Mouse (Mus musculus) CH12.LX (cell line): Measurements from ENCODE around the gene Tpst1. TPM values are rescaled to one million over a fixed set of nuclear protein-coding genes. Genes with fewer than 3 reads are reported as not detected.

ENCODE experiments used
- DNase-seq: peaks from one replicate; pipeline ENCODE4 v3.0.0-alpha.2; 2013; ENCODE audit errors: extremely low read depth
- H3K27ac ChIP-seq: 2 replicates; pipeline ENCODE4 v1.5.1; 2012; ENCODE audit warnings: low read depth, mild to moderate bottlenecking, control low read depth, moderate library complexity; ENCODE audit not compliant: insufficient read depth
- H3K27me3 ChIP-seq: replicated peaks from 2 replicates; pipeline ENCODE3; 2012; ENCODE audit warnings: inconsistent platforms
- H3K36me3 ChIP-seq, 2 experiments: replicated peaks in 1 of 2; 2 replicates each; pipeline versions ENCODE3 to v1.6.1; 2012; ENCODE audit warnings: inconsistent platforms in 1 of 2, low read length in 1 of 2, mild to moderate bottlenecking in 1 of 2, mixed read lengths in 1 of 2, moderate library complexity in 1 of 2; ENCODE audit not compliant: control insufficient read depth in 1 of 2, insufficient read depth in 1 of 2
- H3K4me1 ChIP-seq, 2 experiments: 2 replicates each; pipeline ENCODE4 v1.6.1; 2012; ENCODE audit warnings: inconsistent platforms in 1 of 2, moderate library complexity in 1 of 2; ENCODE audit not compliant: insufficient read depth in 2 of 2, control insufficient read depth in 1 of 2
- H3K4me2 ChIP-seq: 2 replicates; pipeline ENCODE4 v1.6.1; 2012; ENCODE audit warnings: low read depth, mild to moderate bottlenecking, control low read depth; ENCODE audit not compliant: poor library complexity, insufficient read depth, severe bottlenecking
- H3K4me3 ChIP-seq, 3 experiments: fragments of 150-350 bp in 1 of 3; sonication (generic) in 1 of 3; replicated peaks in 1 of 3; 2 replicates each; pipeline versions ENCODE3 to v1.5.1; 2011 to 2012; ENCODE audit warnings: low read depth in 2 of 3, low read length in 2 of 3, mild to moderate bottlenecking in 2 of 3, moderate library complexity in 2 of 3, control low read depth in 1 of 3, improper control_type of control experiment in 1 of 3, inconsistent platforms in 1 of 3, mixed read lengths in 1 of 3; ENCODE audit not compliant: poor library complexity in 1 of 3
- H3K79me2 ChIP-seq: replicated peaks from 2 replicates; pipeline ENCODE4 v1.6.1; 2012; ENCODE audit warnings: mild to moderate bottlenecking, moderate library complexity; ENCODE audit not compliant: control insufficient read depth, poor library complexity, insufficient read depth, severe bottlenecking; ENCODE audit errors: extremely low read depth
- H3K9ac ChIP-seq: 2 replicates; pipeline ENCODE4 v1.6.1; 2012; ENCODE audit warnings: low read depth, mild to moderate bottlenecking, control low read depth, moderate library complexity; ENCODE audit not compliant: insufficient read depth
- H3K9me3 ChIP-seq: replicated peaks from 2 replicates; pipeline ENCODE3; 2012; ENCODE audit warnings: low read length, inconsistent platforms, mixed read lengths
- CHD1 ChIP-seq: IDR thresholded peaks from 2 replicates; pipeline ENCODE4 v1.6.1; 2012; ENCODE audit warnings: low read depth, low read length, improper control_type of control experiment, inconsistent platforms
- CHD2 ChIP-seq: IDR thresholded peaks from 2 replicates; pipeline ENCODE4 v1.6.1; 2011; ENCODE audit warnings: low read length, improper control_type of control experiment
- CTCF ChIP-seq, 2 experiments: IDR thresholded peaks in 1 of 2; conservative IDR thresholded peaks in 1 of 2; 2 replicates each; pipeline ENCODE4 v1.5.1; 2011 to 2012; ENCODE audit warnings: low read depth in 2 of 2, low read length in 2 of 2, improper control_type of control experiment in 1 of 2, inconsistent platforms in 1 of 2, mild to moderate bottlenecking in 1 of 2, moderate library complexity in 1 of 2
- E2F4 ChIP-seq: IDR thresholded peaks from 2 replicates; pipeline ENCODE4 v1.6.1; 2011; ENCODE audit warnings: low read depth, low read length, improper control_type of control experiment; ENCODE audit not compliant: insufficient replicate concordance
- EP300 ChIP-seq: IDR thresholded peaks from 2 replicates; pipeline ENCODE4 v1.6.1; 2011; ENCODE audit warnings: low read length, improper control_type of control experiment
- ETS1 ChIP-seq: conservative IDR thresholded peaks from 2 replicates; pipeline ENCODE4 v1.6.1; 2012; ENCODE audit warnings: low read depth, mild to moderate bottlenecking, inconsistent platforms, low read length, improper control_type of control experiment, moderate library complexity
- GABPA ChIP-seq: IDR thresholded peaks from 2 replicates; pipeline ENCODE4 v1.6.1; 2012; ENCODE audit warnings: low read depth, low read length, improper control_type of control experiment, inconsistent platforms; ENCODE audit not compliant: insufficient replicate concordance
- HCFC1 ChIP-seq: IDR thresholded peaks from 2 replicates; pipeline ENCODE4 v1.6.1; 2012; ENCODE audit warnings: low read depth, mild to moderate bottlenecking, inconsistent platforms, low read length, improper control_type of control experiment
- IRF4 ChIP-seq: IDR thresholded peaks from 2 replicates; pipeline ENCODE4 v1.6.1; 2014; ENCODE audit warnings: low read depth, mild to moderate bottlenecking, inconsistent platforms, low read length, improper control_type of control experiment
- JUN ChIP-seq: IDR thresholded peaks from 2 replicates; pipeline ENCODE4 v1.6.1; 2011; ENCODE audit warnings: low read depth, mild to moderate bottlenecking, low read length, improper control_type of control experiment, moderate library complexity; ENCODE audit not compliant: insufficient read depth
- JUND ChIP-seq: conservative IDR thresholded peaks from 2 replicates; pipeline ENCODE4 v1.6.1; 2011; ENCODE audit warnings: low read depth, low read length, improper control_type of control experiment
- KAT2A ChIP-seq: IDR thresholded peaks from 2 replicates; pipeline ENCODE4 v1.6.1; 2012; ENCODE audit warnings: low read length, improper control_type of control experiment, inconsistent platforms; ENCODE audit not compliant: insufficient replicate concordance
- MAFK ChIP-seq: IDR thresholded peaks from 2 replicates; pipeline ENCODE4 v1.6.1; 2011; ENCODE audit warnings: low read length, improper control_type of control experiment; ENCODE audit not compliant: insufficient replicate concordance
- MEF2A ChIP-seq: IDR thresholded peaks from 2 replicates; pipeline ENCODE4 v1.6.1; 2014; ENCODE audit warnings: low read depth, mild to moderate bottlenecking, inconsistent platforms, low read length, improper control_type of control experiment, borderline replicate concordance
- MXI1 ChIP-seq: IDR thresholded peaks from 2 replicates; pipeline ENCODE4 v1.6.1; 2011; ENCODE audit warnings: mild to moderate bottlenecking, low read depth, low read length, improper control_type of control experiment
- MYC ChIP-seq: IDR thresholded peaks from 2 replicates; pipeline ENCODE4 v1.6.1; 2011; ENCODE audit warnings: low read depth, mild to moderate bottlenecking, improper control_type of control experiment, low read length
- NELFE ChIP-seq: IDR thresholded peaks from 2 replicates; pipeline ENCODE4 v1.6.1; 2011; ENCODE audit warnings: low read depth, low read length, improper control_type of control experiment
- PAX5 ChIP-seq: IDR thresholded peaks from 2 replicates; pipeline ENCODE4 v1.6.1; 2012; ENCODE audit warnings: low read length, inconsistent platforms, mixed read lengths
- RAD21 ChIP-seq: IDR thresholded peaks from 2 replicates; pipeline ENCODE4 v1.6.1; 2011; ENCODE audit warnings: low read depth, mild to moderate bottlenecking, low read length, improper control_type of control experiment, moderate library complexity
- SIN3A ChIP-seq: IDR thresholded peaks from 2 replicates; pipeline ENCODE4 v1.6.1; 2012; ENCODE audit warnings: low read length, improper control_type of control experiment, inconsistent platforms
- SMC3 ChIP-seq: IDR thresholded peaks from 2 replicates; pipeline ENCODE4 v1.6.1; 2011; ENCODE audit warnings: low read depth, low read length, improper control_type of control experiment
- TBP ChIP-seq: conservative IDR thresholded peaks from 2 replicates; pipeline ENCODE4 v1.6.1; 2011; ENCODE audit warnings: low read depth, low read length, improper control_type of control experiment
- TCF12 ChIP-seq: IDR thresholded peaks from 2 replicates; pipeline ENCODE4 v1.6.1; 2014; ENCODE audit warnings: low read depth, mild to moderate bottlenecking, inconsistent platforms, low read length, improper control_type of control experiment
- UBTF ChIP-seq: IDR thresholded peaks from 2 replicates; pipeline ENCODE4 v1.6.1; 2012; ENCODE audit warnings: low read depth, mild to moderate bottlenecking, inconsistent platforms, low read length, improper control_type of control experiment, moderate library complexity
- USF2 ChIP-seq: conservative IDR thresholded peaks from 2 replicates; pipeline ENCODE4 v1.6.1; 2011; ENCODE audit warnings: low read depth, low read length, improper control_type of control experiment
- ZC3H11A ChIP-seq: IDR thresholded peaks from 2 replicates; pipeline ENCODE4 v1.6.1; 2012; ENCODE audit warnings: low read depth, mild to moderate bottlenecking, inconsistent platforms, low read length, improper control_type of control experiment
- ZNF384 ChIP-seq: IDR thresholded peaks from 2 replicates; pipeline ENCODE4 v1.6.1; 2012; ENCODE audit warnings: low read depth, low read length, improper control_type of control experiment, inconsistent platforms
- dilution Hi-C: fragments of 300-500 bp; cut with MboI; formaldehyde crosslinking; loops from 2 replicates; pipeline ENCODE4 v1.14.3; 2020; ENCODE audit warnings: low sequenced_read_pairs; ENCODE audit not compliant: extremely low pct_unique_long_range_greater_than_20kb, extremely low pct_ligation_motif_present
- in situ Hi-C: fragments of 300-500 bp; cut with MboI; formaldehyde crosslinking; loops from 3 replicates; pipeline ENCODE4 v1.14.3; 2019; ENCODE audit warnings: low sequenced_read_pairs, low pct_ligation_motif_present, low pct_unique_long_range_greater_than_20kb, mixed read lengths
- polyA plus RNA-seq: library from polyadenylated mRNA; unstranded; fragments of >175 nt; gene quantifications from 2 replicates; pipeline ENCODE4 v1.2.1, GENCODE M21; 2012; ENCODE audit warnings: low read depth; ENCODE audit not compliant: insufficient read length
- total RNA-seq, 2 experiments: library from RNA; depleted of rRNA; stranded (reverse); fragments of 300-350 nt in 1 of 2; fragments of >200 nt in 1 of 2; gene quantifications; 2 replicates each; pipeline ENCODE4 v1.2.3; 2012 to 2014

Gene Tpst1
- total and polyA plus RNA-seq, 3 experiments: 36.8 to 52.5 (median 43.2) TPM

GRCm38 (mm10) chr5:130163670-130164069 lies 90.5 kb downstream of the Tpst1 start:
- H3K4me1 ChIP-seq: peaks cover 0 to 14% of the 10 kb centered on the region in 2 experiments; a peak in 3 of 4 replicates

GRCm38 (mm10) chr5:130165213-130165612 lies 92.1 kb downstream of the Tpst1 start:
- dilution Hi-C loops: no loop called here
- in situ Hi-C loops: no loop called here
- H3K9ac ChIP-seq: no peak overlapping the region

More at GRCm38 (mm10) chr5:130163670-130164069, 90.5 kb downstream of the Tpst1 start:
- Histone ChIP-seq H3K9ac (no peak overlapping the region), H3K9me3 (no peaks in the 10 kb centered on the region), H3K27me3 (no peaks in the 10 kb centered on the region), H3K36me3 (no peaks in the 10 kb centered on the region), H3K4me2 (no peak overlapping the region), H3K79me2 (no peaks in the 10 kb centered on the region), H3K27ac (no peak overlapping the region), H3K4me3 (no peak overlapping the region)
- dilution Hi-C loops: no loop called here
- in situ Hi-C loops: no loop called here
- peak; percentile 85 for DNase-seq
- no peak for TF ChIP-seq ETS1
- no peak for TF ChIP-seq JUND
- 0 out of 2 replicates have a peak, but pooled peaks have one; percentile 38 for TF ChIP-seq SIN3A
- peak; percentile 43; the same call in 1 of the 2 replicates for TF ChIP-seq ZC3H11A
- TF ChIP-seq CHD2: 0 out of 2 replicates have a peak, but pooled peaks have one; percentile 18
- peak; percentile 69 to 93 for TF ChIP-seq CTCF (conservative IDR thresholded peaks at IDR 0.05 in 1 of 2, IDR thresholded peaks at IDR 0.05 in 1 of 2; ENCODE audit: low read depth in 2 of 2, low read length in 2 of 2)
- TF ChIP-seq ZNF384: 0 out of 2 replicates have a peak, but pooled peaks have one; percentile 17
- no peak for TF ChIP-seq EP300
- 0 out of 2 replicates have a peak, but pooled peaks have one; percentile 37 for TF ChIP-seq TCF12
- TF ChIP-seq NELFE: 0 out of 2 replicates have a peak, but pooled peaks have one; percentile 54
- 0 out of 2 replicates have a peak, but pooled peaks have one; percentile 32 for TF ChIP-seq MXI1
- TF ChIP-seq RAD21: peak; percentile 90
- peak; percentile 30; the same call in 1 of the 2 replicates for TF ChIP-seq IRF4
- peak; percentile 82 for TF ChIP-seq SMC3
- 0 out of 2 replicates have a peak, but pooled peaks have one; percentile 30 for TF ChIP-seq E2F4
- TF ChIP-seq GABPA: no peak
- TF ChIP-seq, all 38 proteins: peak for 12

More at GRCm38 (mm10) chr5:130165213-130165612, 92.1 kb downstream of the Tpst1 start:
- Histone ChIP-seq H3K4me1 (peaks cover 0 to 5% of the 10 kb centered on the region in 2 experiments; a peak in 2 of 4 replicates), H3K36me3 (no peaks in the 10 kb centered on the region), H3K4me2 (no peak overlapping the region), H3K27ac (no peak overlapping the region), H3K27me3 (no peaks in the 10 kb centered on the region), H3K79me2 (no peaks in the 10 kb centered on the region), H3K9me3 (no peaks in the 10 kb centered on the region), H3K4me3 (no peak overlapping the region)
- no peak for DNase-seq
- TF ChIP-seq TBP: no peak
- no peak for TF ChIP-seq MYC
- TF ChIP-seq CHD1: no peak
- TF ChIP-seq KAT2A: no peak
- no peak for TF ChIP-seq ETS1
- no peak for TF ChIP-seq PAX5
- TF ChIP-seq UBTF: no peak
- TF ChIP-seq ZNF384: no peak
- no peak for TF ChIP-seq HCFC1
- no peak for TF ChIP-seq MEF2A
- no peak for TF ChIP-seq JUN
- TF ChIP-seq USF2: no peak
- no peak for TF ChIP-seq SIN3A
- TF ChIP-seq ZC3H11A: no peak
- TF ChIP-seq JUND: no peak
- no peak for TF ChIP-seq MXI1
- TF ChIP-seq E2F4: no peak
- TF ChIP-seq MAFK: no peak
